Mouse (Mus musculus) cerebellum, adult 9-10 months (tissue): ENCODE data around the gene Sox13.
A peak's percentile ranks its signal among the peaks of the same experiment; 100 is the strongest.

Experiments
- DNase-seq: peaks from one replicate; pipeline ENCODE4 v3.0.0; 2022

The Sox13 gene

GRCm38 (mm10) chr1:133423543-133424480, at the start of gene Sox13:
Gene Sox13 (minus strand): TSS chr1:133424377.
- no peak for DNase-seq

- no peak for DNase-seq
Observed at GRCm38 (mm10) chr1:133471556-133471955, 47.4 kb upstream of the Sox13 start.

GRCm38 (mm10) chr1:133471086-133471485, 46.9 kb upstream of the Sox13 start:
- DNase-seq, result no peak

GRCm38 (mm10) chr1:133470242-133471025, 46.3 kb upstream of the Sox13 start:
- no peak for DNase-seq

- DNase-seq, result no peak
Observed at GRCm38 (mm10) chr1:133469213-133469612, 45.0 kb upstream of the Sox13 start.

- no peak for DNase-seq
Observed at GRCm38 (mm10) chr1:133468751-133469150, 44.6 kb upstream of the Sox13 start.

GRCm38 (mm10) chr1:133467905-133468304, 43.7 kb upstream of the Sox13 start:
- DNase-seq, result no peak

GRCm38 (mm10) chr1:133463138-133463537, 39.0 kb upstream of the Sox13 start:
- no peak for DNase-seq

GRCm38 (mm10) chr1:133460996-133461395, 36.8 kb upstream of the Sox13 start:
- DNase-seq, result no peak

- no peak for DNase-seq
Observed at GRCm38 (mm10) chr1:133456097-133456496, 31.9 kb upstream of the Sox13 start.

- DNase-seq, result no peak
Observed at GRCm38 (mm10) chr1:133452564-133453165, 28.5 kb upstream of the Sox13 start.

- no peak for DNase-seq
Observed at GRCm38 (mm10) chr1:133451869-133452563, 27.8 kb upstream of the Sox13 start.

- no peak for DNase-seq
Observed at GRCm38 (mm10) chr1:133451025-133451424, 26.8 kb upstream of the Sox13 start.

GRCm38 (mm10) chr1:133448351-133448931, 24.3 kb upstream of the Sox13 start:
- DNase-seq, result no peak

- DNase-seq, result no peak
Observed at GRCm38 (mm10) chr1:133446291-133446690, 22.1 kb upstream of the Sox13 start.

- no peak for DNase-seq
Observed at GRCm38 (mm10) chr1:133444315-133444714, 20.1 kb upstream of the Sox13 start.

- DNase-seq, result no peak
Observed at GRCm38 (mm10) chr1:133437916-133438683, 13.9 kb upstream of the Sox13 start.

GRCm38 (mm10) chr1:133434756-133435112, 10.6 kb upstream of the Sox13 start:
- no peak for DNase-seq

GRCm38 (mm10) chr1:133434018-133434755, 10.0 kb upstream of the Sox13 start:
- DNase-seq, result peak; percentile 19

GRCm38 (mm10) chr1:133432566-133432965, 8.4 kb upstream of the Sox13 start:
- no peak for DNase-seq

- no peak for DNase-seq
Observed at GRCm38 (mm10) chr1:133431133-133431532, 7.0 kb upstream of the Sox13 start.
